Mouse (Mus musculus): Measurements from ENCODE around the gene Wnt1. TPM values are rescaled to one million over a fixed set of nuclear protein-coding genes. Genes with fewer than 3 reads are reported as not detected.
"Not testable (repeated sequence)": the region's sequence is repeated elsewhere in the genome, so short reads cannot be mapped to it uniquely, and the experiment has no call there.

Gene Wnt1
- polyA plus RNA-seq, 1 experiment from 2014 or later, result 1.3 TPM

DNA sequence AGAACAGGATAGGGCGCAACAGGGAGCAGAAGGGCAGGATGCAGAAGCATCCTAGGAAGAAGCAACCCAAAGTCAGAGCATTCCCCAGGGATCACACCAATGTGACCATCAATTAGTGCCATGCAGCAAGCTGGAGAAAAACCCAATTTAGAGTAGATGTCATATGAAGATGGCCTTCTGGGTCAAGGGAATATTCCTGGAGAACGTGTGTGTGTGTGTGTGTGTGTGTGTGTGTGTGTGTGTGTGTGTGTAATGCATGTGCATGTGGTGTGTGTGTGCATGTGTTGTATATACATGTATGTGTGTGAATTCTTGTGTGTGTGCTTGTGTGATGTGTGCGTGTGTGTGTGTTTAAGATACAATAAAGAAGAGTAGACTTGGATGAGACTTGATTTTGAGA is 9.2 kb downstream of the Wnt1 start:
- Histone ChIP-seq H3K27ac (peak overlapping the region; percentile 27; the same call in 1 of the 2 replicates), H3K9me3 (no peaks in the 10 kb centered on the region), H3K27me3 (ENCODE audit: poor library complexity, severe bottlenecking) (peaks cover 100% of the 10 kb centered on the region), H3K4me1 (peaks cover 51% of the 10 kb centered on the region), H3K36me3 (replicated peaks) (no peaks in the 10 kb centered on the region), H3K4me3 (no peak overlapping the region)
- no peak for DNase-seq (ENCODE audit: extremely low spot score, low spot score)
- WGBS, result 39% methylated on average over 3 of the region's 3 CpGs

DNA sequence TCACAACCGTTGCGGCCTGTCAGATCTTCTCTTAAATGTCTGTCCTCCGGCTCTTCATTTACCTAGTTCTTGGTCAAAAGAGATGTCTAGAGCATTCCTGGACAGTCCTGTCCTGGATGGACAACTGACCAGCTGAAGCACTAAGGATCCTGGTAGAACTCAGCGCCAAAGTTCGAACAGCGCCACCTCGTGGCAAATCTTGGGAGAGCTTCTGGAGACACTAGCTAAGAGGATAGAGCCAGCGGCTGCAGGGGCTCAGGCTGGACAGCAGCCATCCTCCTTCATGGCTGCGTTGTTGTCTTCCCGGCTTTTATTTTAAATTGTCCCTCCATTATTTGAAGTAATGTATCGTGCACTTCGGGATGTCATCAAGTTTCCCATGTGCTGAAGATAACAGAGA is 9.7 kb downstream of the Wnt1 start:
- H3K27ac ChIP-seq, result no peak overlapping the region
- H3K36me3 ChIP-seq (replicated peaks), result no peaks in the 10 kb centered on the region
- peaks cover 54% of the 10 kb centered on the region for H3K4me1 ChIP-seq
- no peaks in the 10 kb centered on the region for H3K9me3 ChIP-seq
- 14% methylated on average over 12 of the region's 12 CpGs for WGBS
- peak; percentile 89 for DNase-seq (ENCODE audit: extremely low spot score, low spot score)
- no peak overlapping the region for H3K4me3 ChIP-seq
- peaks cover 100% of the 10 kb centered on the region for H3K27me3 ChIP-seq (ENCODE audit: poor library complexity, severe bottlenecking)

DNA sequence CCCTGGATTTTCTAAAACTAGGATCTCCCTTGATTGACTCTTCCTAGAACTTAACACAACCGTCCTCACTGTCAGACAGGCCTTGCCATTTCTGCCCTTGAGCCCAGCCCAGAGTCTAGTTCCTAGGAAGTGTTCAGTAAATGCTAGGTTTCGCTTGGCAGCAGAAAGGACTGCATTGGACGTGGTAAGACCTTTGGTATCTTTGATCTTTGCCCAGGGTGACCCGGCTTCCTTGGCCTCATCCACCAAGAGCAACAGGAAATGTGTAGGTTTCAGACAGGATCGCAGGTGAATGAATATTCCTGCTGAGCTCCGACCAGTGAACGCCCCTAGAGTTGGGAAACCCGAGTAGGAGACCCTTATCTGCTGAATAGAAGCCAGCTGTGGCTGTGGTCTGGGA is 13.3 kb downstream of the Wnt1 start:
- WGBS, result under 1% methylated on average over 8 of the region's 8 CpGs
- H3K27me3 ChIP-seq (ENCODE audit: poor library complexity, severe bottlenecking), result peaks cover 100% of the 10 kb centered on the region
- DNase-seq (ENCODE audit: extremely low spot score, low spot score), result no peak
- H3K4me1 ChIP-seq, result peaks cover 59% of the 10 kb centered on the region
- H3K9me3 ChIP-seq, result no peaks in the 10 kb centered on the region
- H3K27ac ChIP-seq, result no peak overlapping the region
- H3K4me3 ChIP-seq, result no peak overlapping the region
- no peaks in the 10 kb centered on the region for H3K36me3 ChIP-seq (replicated peaks)

DNA sequence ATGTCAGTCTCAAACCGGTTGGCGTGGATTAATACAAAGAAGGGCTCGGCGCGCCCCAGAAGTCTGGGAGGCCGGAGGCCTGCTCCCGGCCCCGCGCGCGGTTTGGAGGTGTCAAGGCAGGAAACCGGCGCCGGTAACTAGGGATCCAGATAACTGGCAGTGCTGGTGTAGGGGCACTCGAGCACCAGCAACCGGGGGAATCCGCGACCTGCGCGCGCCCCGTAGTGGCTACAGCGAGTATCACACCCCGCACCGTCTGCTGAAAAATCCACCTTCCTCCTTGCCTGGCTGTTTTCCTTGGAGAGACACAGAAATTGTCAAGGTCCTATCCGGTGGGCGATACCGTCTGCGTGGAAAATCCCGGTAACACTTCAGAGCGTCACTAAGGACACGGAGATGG is 14.4 kb downstream of the Wnt1 start:
- Histone ChIP-seq H3K4me1 (peaks cover 59% of the 10 kb centered on the region), H3K9me3 (no peaks in the 10 kb centered on the region), H3K36me3 (replicated peaks) (no peaks in the 10 kb centered on the region), H3K27me3 (ENCODE audit: poor library complexity, severe bottlenecking) (peaks cover 100% of the 10 kb centered on the region), H3K4me3 (peak overlapping the region; percentile 17; the same call in 1 of the 2 replicates), H3K27ac (no peak overlapping the region)
- 0% methylated on average over 32 of the region's 32 CpGs for WGBS
- DNase-seq (ENCODE audit: extremely low spot score, low spot score), result peak; percentile 87

DNA sequence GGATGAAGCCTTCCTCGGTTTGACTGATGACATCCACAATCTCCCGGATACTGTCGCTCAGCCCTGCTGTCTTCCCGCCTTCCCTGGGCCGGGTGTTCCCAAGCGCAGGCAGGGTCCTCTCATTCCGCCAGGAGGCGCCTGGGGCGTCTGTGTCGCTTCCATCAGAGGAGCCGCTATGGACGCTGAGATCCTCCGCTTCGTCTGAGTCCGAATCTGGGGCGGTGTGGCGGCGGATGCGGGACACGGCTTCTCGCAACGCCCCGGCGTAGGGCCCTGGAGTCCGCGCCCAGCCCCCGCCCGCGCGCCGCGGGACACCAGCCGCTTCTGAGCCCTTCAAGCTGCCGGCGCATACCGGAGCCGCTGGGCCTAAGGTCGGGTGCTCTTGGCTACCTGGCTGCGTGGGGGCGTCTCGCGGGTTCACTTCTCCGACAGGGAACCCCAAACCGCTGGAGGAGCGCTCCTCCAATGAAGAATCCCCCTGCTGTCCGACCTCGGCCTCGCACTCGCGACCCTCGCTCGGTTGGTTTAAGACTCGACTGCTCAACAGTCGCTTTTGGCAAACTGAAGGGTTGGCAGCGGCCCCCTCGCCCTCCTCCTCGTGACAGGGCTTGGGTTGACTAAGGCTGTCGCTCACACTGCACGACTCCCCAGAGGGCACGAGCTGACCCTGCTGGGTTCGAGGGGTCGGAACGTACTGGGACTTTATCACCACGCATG is 15.8 kb downstream of the Wnt1 start:
- DNase-seq (ENCODE audit: extremely low spot score, low spot score), result peak; percentile 78
- H3K27me3 ChIP-seq (ENCODE audit: poor library complexity, severe bottlenecking), result peaks cover 100% of the 10 kb centered on the region
- under 1% methylated on average over 64 of the region's 64 CpGs for WGBS
- H3K4me3 ChIP-seq, result peak overlapping the region; percentile 54
- H3K9me3 ChIP-seq, result no peaks in the 10 kb centered on the region
- peak overlapping the region; percentile 46; the same call in 1 of the 2 replicates for H3K27ac ChIP-seq
- H3K36me3 ChIP-seq (replicated peaks), result no peaks in the 10 kb centered on the region
- peaks cover 65% of the 10 kb centered on the region for H3K4me1 ChIP-seq

DNA sequence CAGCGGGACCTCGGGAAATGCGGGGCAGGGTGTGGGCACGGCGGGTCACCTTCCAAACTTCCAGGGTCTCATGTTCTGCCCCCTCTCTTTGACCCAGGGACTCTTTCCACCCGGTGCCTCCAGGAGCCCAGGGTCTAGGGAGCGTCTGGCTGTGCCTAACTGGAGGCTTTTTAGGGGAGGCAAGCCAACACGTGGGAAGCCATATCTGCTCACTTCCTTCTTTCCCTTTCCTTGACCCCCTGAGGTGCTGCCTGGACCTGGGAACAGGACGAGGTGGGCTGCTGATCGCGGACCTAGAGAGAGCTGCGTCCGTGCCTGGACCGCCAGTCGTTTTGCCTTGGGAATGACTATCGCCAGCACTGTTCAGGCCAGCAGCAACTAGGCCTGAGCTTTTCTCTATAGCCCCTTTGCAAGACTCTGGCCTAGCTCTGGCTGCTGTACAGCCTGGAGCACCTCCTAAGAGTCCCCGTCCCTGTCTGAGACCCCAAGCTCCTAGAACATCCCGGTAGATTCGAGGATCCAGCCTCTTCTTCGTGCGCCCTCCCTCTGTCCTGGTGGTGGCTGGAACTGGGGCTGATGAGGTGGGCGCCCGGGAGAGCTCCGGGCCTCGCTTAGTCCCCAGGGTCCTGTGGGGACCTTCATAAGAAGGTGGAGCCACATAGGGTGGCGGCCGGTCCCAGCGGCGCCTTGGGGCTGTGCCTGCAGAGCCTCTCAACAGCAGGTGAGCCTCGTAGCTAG is 16.6 kb downstream of the Wnt1 start:
- peak overlapping the region; percentile 53 for H3K27ac ChIP-seq
- peaks cover 100% of the 10 kb centered on the region for H3K27me3 ChIP-seq (ENCODE audit: poor library complexity, severe bottlenecking)
- H3K4me1 ChIP-seq, result peaks cover 65% of the 10 kb centered on the region
- H3K4me3 ChIP-seq, result peak overlapping the region; percentile 54
- peaks cover 6% of the 10 kb centered on the region for H3K36me3 ChIP-seq (replicated peaks)
- DNase-seq (ENCODE audit: extremely low spot score, low spot score), result peak; percentile 50
- 2% methylated on average over 30 of the region's 30 CpGs for WGBS
- H3K9me3 ChIP-seq, result no peaks in the 10 kb centered on the region

DNA sequence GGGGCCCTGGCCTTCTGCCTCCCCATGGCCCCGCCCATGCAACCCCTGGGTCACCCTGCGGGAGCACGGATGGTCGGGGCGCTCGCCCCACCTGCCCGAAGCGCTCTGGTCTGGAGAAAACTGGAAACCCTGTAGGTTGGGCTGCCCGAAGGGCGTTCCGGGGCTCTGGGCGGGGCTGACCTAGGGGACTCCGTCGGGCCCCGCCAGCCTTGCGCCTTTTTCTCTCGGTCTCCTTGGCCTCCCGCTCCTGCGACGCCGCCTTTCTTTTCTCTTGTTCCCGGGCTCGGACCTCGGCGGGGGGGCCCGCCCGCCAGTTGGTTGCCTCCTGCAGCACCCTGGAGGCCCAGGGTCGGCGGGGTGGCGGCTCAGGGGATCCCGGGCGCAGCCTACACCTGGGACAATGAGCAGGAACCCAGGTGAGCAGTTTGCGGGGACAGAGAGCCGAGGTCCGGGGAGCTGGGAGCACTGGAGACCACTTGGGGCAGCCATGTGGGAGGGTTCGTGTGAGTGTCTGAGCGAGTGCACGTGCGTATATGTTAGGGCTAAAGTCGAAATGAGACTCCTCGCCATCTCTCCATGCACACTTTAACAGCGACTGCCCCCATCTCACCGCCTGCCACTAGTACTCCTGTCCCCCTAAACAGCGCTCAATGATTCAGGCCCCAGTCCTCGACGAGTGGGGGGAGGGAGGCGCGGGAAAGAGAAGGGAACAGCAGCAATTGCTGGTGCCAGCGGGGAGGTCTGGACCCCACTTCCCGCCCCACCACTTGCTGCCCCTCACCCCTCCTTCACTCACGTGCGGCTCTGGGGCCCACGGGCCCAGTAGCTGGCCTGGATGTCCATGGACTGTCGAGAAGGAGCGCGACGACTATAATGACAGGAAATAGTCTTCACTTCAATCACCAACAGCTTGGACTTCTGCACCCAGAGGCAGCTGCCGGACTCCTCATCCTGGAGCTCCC is 17.4 kb downstream of the Wnt1 start:
- peaks cover 65% of the 10 kb centered on the region for H3K4me1 ChIP-seq
- peaks cover 93% of the 10 kb centered on the region for H3K27me3 ChIP-seq (ENCODE audit: poor library complexity, severe bottlenecking)
- peak; percentile 40 for DNase-seq (ENCODE audit: extremely low spot score, low spot score)
- H3K36me3 ChIP-seq (replicated peaks), result peaks cover 13% of the 10 kb centered on the region
- H3K9me3 ChIP-seq, result no peaks in the 10 kb centered on the region
- peak overlapping the region; percentile 53 for H3K27ac ChIP-seq
- under 1% methylated on average over 58 of the region's 58 CpGs for WGBS
- peak overlapping the region; percentile 48 for H3K4me3 ChIP-seq

DNA sequence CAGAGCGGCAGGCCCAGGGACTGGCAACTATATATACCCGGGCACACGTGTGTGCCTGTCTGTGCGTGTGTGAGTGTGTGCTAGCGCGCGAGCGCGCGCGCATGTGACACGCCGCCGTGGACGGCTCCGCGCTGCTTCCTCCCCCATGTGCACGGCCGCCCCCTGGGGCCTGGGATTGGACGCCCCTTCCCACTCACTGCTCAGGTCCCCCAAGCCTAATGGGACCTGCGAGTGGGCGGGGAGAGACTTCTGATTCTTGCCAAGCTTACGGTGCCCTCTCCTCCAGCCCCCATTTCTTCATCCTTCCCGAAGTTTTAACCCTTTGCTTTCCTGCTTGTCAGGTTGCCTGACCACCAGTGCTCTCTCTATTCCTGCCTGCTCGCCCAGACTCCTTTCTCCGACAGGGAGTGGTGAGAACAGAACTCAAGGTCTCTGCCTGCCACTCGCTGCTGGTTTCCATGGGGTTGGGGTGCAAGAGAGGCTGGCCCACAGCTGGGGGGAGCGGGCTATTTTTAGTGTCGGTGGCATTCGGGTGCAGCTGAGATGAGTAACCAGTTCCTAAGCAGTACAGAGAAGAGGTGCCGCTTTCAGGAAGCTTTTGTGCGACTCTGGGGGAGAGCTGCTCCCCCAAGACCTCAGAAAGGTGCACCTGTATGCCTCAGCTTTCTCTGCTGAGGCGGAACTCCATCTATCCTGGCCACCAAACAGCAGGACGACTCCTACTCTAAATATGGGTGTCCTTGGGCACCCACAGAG is 18.4 kb downstream of the Wnt1 start:
- no peak overlapping the region for H3K27ac ChIP-seq
- H3K36me3 ChIP-seq (replicated peaks), result peaks cover 22% of the 10 kb centered on the region
- WGBS, result under 1% methylated on average over 34 of the region's 34 CpGs
- H3K4me3 ChIP-seq, result peak overlapping the region; percentile 48
- peaks cover 86% of the 10 kb centered on the region for H3K27me3 ChIP-seq (ENCODE audit: poor library complexity, severe bottlenecking)
- no peak for DNase-seq (ENCODE audit: extremely low spot score, low spot score)
- no peaks in the 10 kb centered on the region for H3K9me3 ChIP-seq
- peaks cover 62% of the 10 kb centered on the region for H3K4me1 ChIP-seq

DNA sequence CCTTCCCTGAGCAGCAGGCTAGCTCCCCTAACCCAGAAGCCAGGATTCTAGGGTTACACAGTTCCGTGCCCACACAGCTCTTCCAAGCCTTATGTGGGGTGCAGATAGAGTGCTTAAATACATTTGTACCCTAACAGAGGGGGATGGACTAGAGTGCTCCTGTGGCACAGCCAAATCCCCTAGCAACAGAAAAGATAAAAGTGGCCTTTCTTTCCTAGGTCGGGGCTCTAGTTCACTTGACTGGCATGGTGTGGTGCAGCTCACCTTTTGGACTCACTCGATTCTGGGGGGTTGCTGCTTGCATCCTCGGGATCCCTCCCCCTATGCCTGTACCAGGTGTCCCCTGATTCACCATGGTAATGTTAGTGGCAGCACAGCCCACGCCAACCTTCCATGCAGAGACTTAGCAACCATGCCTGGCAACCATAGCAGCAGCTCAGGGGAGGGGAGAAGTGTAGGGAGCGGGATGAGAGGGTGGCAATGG is 19.0 kb downstream of the Wnt1 start:
- peaks cover 83% of the 10 kb centered on the region for H3K27me3 ChIP-seq (ENCODE audit: poor library complexity, severe bottlenecking)
- DNase-seq (ENCODE audit: extremely low spot score, low spot score), result no peak
- H3K9me3 ChIP-seq, result no peaks in the 10 kb centered on the region
- H3K4me3 ChIP-seq, result peak overlapping the region; percentile 48; the same call in 1 of the 2 replicates
- H3K27ac ChIP-seq, result no peak overlapping the region
- peaks cover 55% of the 10 kb centered on the region for H3K4me1 ChIP-seq
- 11% methylated on average over 6 of the region's 6 CpGs for WGBS
- peaks cover 28% of the 10 kb centered on the region for H3K36me3 ChIP-seq (replicated peaks)

DNA sequence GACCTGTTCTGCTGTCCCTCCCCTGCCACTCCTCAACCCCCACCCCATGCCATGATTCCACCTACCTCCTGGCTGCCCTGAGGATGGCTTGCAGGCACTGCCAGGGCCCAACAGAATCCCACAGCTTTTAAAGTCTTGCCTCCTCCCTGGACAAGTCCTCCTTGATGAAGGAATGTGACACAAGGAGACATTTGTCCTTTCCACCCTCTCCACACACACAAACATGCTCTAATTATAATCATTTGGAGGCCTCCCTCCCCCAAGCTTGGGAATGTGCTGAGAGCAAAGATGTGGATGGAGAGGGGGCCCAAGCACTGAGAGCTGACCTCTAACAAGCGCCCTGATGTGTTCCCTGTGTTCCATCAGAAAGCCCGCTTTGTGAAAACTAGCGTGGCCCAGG is 19.7 kb downstream of the Wnt1 start, which contains the start of gene Ddn:
Ddn (minus strand) TSS at position 101 of the 400 bp plus-strand sequence.
- 34% methylated on average over 3 of the region's 3 CpGs for WGBS
- peaks cover 35% of the 10 kb centered on the region for H3K36me3 ChIP-seq (replicated peaks)
- no peak within 1 kb of the TSS for H3K27ac ChIP-seq
- H3K4me3 ChIP-seq, result peak within 1 kb of the TSS; percentile 48
- H3K27me3 ChIP-seq (ENCODE audit: poor library complexity, severe bottlenecking), result peaks cover 76% of the 10 kb centered on the region
- H3K9me3 ChIP-seq, result no peaks in the 10 kb centered on the region
- no peak for DNase-seq (ENCODE audit: extremely low spot score, low spot score)
- H3K4me1 ChIP-seq, result peaks cover 50% of the 10 kb centered on the region

DNA sequence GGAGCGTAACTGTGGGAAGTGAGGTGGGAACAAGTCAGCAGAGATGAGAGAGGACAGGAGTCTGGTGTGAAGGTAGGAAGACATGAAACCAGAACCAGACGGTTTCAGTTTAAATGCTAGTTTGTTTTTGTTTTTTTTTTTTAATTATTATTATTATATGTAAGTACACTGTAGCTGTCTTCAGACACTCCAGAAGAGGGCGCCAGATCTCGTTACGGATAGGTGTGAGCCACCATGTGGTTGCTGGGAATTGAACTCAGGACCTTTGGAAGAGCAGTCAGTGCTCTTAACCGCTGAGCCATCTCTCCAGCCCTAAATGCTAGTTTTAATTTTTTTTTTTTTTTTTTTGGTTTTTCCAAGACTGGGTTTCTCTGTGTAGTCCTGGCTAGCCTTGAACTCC is 20.6 kb downstream of the Wnt1 start:
- Histone ChIP-seq H3K36me3 (replicated peaks) (peaks cover 41% of the 10 kb centered on the region), H3K4me1 (peaks cover 45% of the 10 kb centered on the region), H3K27me3 (ENCODE audit: poor library complexity, severe bottlenecking) (peaks cover 68% of the 10 kb centered on the region)
- DNase-seq (ENCODE audit: extremely low spot score, low spot score); H3K4me3 ChIP-seq; H3K27ac ChIP-seq; H3K9me3 ChIP-seq: not testable (repeated sequence)
- WGBS, result 75% methylated on average over 6 of the region's 6 CpGs
